Mouse (Mus musculus) MEL-GATA-1-ER (cell line): ENCODE measurements around the gene Wnt9b.

Source experiments
- DNase-seq: peaks from one replicate; pipeline ENCODE4 v3.0.0-alpha.2; 2012; ENCODE audit warnings: low read depth; ENCODE audit errors: extremely low read depth

Gene Wnt9b

DNA sequence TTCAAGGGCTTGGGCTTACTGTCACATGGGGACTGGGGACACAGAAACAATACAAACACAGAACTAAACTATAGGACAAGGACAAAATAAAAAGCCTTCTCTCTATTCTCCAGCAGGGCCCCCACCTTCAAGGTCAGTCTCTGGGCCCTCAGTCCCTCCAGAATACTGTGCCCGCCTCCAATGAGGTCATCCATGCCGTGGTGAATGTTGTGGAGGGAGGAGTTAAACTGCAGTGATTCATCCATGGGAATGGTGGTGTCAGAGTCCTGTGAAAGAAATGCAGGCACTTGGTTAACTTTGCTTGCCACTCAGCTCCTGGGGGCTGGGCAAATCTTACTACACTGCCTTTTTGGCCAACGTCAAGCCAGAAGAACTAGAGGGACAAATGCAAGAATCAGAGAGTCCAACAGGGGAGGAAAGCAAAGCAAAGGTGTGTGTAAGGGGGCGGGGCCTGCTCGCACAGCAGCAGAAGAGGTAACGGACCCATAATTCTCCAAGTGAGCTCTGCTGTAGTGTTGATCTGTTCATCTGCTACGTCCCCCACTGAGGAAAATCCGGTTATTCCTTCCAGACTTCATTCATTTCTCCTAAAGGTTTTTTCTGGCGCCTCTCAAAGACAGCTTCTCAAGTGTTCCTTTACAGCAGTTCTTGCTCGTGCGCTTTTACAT, 65.8 kb downstream of the Wnt9b start:
- no peak for DNase-seq
